Mouse (Mus musculus) cerebellum, postnatal 10 days (tissue): ENCODE results near the gene Rpl3.
A peak's percentile ranks its signal among the peaks of the same experiment; 100 is the strongest.

Experiments used
- DNase-seq, 2 experiments: peaks; one replicate each; pipeline ENCODE4 v3.0.0; 2021; ENCODE audit warnings: mixed read lengths in 2 of 2

The Rpl3 gene

DNA sequence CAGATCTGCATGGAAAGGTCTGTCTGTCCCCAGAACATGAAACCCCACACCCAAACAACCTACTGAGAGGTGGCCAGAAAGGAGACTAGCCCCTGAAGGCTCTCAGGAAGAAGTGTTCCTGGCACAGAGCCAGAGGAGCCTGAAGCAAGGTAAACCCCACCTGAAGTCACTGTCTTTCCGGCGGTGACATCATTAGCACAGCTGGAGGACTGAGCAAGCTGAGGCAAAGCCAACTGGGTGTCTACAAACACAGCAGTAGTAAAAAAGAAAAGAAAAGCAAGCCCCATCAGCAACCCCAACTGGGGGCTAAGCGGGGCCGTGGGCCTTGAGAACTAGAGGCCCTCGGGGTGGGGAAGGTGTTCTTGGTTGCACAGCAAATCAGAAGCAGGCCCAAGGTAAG, 26.7 kb downstream of the Rpl3 start:
- no peak for DNase-seq

DNA sequence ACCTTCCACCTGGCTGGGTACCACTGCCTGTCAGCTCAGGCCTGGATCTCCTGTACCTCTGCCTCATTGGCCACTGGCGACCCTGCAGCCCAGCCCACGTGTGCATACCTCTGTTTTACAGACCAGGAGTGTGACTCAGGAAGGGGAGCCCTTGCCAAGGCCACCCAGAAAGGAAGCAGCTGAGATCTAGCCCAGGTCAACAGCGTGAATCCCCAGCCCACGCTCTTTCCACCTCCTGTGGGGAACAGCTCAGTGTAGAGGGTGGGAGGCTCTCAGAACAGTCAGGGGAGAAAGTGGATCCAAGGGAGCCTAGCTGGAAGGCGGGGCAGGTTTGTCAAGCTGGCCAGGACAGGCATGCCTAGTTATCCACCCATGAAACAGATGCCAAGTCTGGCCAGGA, 28.8 kb downstream of the Rpl3 start:
- DNase-seq: no peak

DNA sequence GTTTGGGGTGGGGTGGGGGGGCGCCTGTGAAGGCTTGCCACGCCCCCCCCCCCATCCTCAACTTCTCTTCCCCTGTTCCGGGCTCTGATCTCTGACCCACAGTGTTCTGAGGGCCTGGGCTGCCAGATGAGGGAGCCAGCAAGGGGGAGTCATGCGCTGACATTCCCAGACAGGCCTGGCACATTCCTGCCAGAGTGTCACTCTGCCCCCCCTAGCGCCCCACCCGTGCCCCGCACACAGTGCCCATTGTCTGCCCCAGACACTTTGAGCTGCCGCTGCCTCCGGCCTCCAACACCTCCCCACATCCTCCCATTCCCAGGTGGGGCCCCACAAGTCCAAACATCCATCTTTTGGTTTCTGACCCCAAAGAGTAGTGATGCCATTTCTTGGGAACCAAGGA, 29.3 kb downstream of the Rpl3 start:
- DNase-seq: no peak

DNA sequence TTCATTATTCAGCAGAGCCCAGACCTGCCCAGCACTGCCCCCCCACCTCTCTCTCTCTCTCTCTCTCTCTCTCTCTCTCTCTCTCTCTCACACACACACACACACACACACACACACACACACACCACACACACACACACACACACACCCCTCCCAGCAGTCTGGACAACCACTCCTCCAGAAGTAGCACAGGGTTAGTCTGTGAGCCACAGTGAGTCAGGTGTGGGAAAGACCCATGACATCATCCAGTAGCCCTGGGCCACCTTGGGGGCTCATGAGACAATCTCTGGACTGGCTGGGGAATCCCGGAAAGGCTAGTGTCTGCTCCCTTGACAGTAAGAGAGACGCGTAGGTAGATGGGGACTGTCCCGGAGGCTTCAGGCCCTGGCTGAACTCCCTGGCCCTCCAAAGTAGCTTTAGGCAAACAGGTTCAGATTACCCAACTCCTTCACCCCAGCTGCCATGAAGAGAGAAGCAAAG, 30.6 kb downstream of the Rpl3 start:
- DNase-seq: no peak

DNA sequence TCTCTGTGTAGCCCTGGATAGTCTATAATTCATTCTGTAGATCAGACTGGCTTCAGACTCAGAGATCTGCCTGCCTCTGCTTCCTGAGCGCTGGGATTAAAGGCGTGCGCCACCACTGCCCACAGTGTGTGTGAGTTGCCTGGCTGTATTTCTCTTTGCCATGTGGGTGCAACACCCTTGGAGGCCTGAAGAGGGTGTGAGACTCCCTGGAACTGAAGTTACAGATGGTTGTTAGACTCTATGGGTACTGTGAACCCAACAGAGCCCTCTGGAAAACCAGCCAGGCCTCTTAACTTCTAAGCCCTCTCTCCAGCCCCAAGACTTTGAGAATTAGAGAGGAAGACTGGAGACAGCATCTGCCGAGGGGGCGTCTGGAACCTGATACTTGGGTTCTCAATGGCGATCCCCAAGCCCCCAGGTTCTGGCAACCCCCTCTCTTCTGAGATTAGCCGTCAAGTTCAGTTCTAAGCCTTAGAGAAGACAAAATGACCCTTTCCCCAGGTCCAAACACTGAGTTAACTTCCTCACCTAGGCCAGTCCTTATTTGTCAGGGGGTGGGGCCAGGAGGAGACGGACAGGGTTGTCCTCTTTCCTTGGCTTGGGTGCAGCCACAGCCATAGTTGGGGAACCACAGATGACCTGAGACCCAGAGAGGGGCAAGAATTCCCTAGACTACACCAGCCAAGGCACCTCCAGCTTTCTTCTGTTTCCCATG, 31.2 kb downstream of the Rpl3 start:
- DNase-seq: no peak

DNA sequence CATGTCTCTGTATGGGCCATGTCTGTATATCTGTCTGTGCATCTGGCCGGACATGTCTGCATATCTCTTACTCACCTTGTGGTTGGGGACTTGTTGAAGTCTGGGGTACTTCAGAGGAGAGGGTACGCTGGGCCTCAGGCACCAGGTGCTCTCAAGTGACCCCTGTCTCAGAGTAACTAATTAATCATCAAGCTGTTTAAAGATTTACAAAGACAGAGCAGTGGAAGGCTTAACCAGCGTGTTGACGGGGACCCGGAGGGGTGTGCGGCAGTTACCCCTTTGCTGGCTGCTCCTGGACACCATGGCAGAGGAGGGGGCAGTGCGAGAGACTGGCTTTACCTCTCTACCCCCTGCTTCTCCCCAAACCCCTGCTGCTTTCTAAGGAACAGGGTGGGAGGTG, 32.1 kb downstream of the Rpl3 start:
- no peak for DNase-seq

DNA sequence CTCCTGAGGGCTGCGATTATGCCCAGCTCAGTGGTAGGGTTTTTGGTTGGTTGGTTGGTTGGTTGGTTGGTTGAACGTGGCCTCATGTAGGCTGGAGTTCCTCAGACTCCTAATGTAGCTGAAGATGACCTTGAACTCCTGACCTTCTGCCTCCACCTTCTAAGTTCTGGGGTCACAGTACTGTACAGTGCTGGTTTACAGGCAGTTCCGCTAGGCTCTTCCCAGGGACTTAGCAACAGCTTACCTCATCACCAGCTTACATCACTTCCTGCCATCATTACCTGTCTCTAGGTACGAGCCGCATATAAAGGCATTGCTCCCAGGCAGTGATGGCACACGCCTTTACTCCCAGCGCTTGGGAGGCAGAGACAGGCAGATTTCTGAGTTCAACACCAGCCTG, 33.5 kb downstream of the Rpl3 start:
- DNase-seq: no peak

DNA sequence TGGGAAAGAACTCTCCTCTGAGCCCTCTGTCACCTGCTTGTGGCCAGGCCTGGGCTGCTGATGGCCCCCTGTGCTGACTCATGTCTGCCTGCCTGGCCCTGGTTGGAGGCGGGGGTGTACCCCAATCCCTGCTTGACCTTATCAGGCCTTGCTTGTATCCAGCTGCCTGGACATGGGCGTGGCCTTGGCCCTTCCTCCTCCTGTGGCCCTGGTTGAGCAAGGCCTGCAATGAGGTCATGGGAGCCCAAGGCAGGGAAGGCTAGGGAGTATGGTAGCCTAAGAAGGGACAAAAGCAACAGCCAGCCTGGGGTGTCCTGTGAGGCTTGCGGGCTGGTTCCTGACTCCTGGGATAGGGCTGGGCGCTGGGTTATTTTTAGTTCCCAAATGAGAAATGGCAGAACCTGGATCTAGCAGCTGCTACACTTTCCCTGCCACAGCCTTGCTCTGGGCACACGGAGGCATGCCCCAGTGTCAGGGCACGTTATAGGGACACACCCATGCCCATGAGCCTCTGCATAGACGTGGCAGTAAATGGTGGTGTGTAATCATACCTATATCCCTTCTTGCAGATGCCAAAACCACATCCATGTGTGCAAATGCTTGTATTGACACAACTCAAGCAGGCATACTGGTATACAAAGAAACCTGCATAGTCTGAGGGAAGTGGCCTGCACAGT, 37.5 kb downstream of the Rpl3 start:
- no peak for DNase-seq

DNA sequence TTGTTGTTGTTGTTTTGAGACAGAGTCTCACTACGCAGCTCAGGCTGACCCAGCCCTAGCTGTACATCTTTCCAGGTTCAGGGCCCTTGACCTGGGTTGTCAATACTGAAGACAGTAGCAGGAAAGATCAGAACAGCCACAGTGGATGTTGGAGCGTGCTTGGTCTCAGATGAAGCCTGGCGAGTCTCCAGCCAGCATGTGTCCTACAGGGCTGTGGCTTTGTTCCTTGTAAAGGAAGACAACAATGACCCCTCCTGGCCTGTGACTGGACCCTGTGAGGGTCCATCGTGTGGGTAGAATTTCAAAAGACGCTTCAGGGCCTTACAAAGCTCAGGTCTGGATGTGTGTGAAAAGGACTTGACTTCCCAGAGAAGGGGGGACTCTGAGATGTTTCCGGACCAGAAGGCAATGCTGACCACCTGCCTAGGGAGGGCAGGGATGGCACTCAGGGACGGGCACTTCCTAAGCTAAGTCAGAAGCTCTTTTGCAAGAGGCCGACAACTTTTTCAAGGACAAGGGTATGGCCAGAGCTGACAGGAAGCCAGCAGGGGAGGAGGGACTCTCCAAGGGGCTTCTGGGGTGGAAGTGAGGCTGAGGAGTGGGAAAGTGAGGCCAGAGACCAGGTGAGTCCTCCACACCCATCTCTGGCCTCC, 38.2 kb downstream of the Rpl3 start:
- DNase-seq: peak; percentile 44 to 51

DNA sequence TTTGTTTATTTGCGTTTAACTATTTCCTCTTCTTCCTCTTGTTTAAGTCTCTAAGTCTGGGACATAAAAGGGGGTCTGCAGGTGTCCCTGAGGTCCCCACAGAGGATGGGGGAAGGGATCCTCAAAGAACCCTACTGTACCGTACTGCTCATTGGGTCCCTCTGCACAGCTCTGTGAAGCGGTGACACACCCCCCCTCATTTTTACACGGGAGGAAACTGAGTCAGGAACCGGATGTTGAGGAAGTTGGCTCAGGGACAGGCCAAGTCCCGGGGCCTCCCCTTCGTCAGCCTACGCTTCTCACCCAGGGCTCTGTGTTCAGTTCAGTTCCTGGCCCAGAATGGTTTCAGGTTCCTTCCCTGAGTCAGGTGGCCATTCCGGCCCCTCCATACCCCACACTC, 39.9 kb downstream of the Rpl3 start:
- DNase-seq: no peak

DNA sequence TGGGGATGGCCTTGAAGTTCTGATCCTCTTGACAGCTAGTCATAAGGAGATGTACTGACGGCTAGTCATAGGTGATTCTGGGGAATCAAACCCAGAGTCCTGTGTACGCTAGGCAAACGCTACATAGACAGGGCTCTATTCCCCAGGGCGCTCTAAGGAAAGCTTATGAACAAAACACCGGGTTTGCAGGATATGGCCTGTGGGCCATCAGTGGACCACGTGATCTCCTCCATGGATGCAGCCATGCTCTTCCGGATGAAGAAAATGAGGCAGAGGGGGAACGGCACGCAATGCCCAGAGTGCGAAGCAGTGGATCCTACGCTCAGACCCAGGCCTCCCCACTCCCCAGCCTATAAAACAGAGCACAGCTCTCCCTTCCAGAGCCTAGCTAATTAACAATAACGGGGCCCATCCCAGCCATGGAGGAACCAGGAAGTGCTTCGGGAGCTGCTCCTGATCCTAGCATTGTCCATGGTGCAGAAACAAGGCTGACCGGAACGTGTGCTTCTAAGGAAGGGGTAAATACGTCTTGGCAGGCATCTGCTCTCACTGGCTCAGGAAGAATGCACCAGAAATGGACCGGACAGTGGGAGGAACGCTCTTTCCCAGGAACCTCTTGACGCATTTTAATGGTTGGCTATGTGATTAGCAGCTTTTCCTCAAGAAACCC, 40.4 kb downstream of the Rpl3 start:
- DNase-seq: no peak

DNA sequence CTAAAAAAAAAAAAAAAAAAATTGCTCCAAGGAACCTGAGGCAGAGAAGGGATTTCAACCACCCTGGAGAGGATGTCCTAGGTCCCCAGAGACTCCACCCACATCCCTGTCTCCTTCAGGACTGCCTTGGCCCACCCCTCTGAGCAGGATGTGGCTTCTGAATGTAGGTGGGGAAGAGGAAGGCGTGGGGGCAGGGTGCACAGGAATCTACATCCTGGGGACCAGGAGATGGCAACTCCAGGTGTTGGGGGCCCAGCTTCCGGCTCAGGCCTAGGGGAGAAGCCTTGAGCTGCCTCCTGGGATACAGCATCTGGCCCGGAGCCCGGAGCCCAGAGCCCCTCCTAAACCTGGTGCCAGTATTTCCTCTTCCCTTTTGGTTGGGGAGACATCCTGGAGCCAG, 41.6 kb downstream of the Rpl3 start:
- no peak for DNase-seq

DNA sequence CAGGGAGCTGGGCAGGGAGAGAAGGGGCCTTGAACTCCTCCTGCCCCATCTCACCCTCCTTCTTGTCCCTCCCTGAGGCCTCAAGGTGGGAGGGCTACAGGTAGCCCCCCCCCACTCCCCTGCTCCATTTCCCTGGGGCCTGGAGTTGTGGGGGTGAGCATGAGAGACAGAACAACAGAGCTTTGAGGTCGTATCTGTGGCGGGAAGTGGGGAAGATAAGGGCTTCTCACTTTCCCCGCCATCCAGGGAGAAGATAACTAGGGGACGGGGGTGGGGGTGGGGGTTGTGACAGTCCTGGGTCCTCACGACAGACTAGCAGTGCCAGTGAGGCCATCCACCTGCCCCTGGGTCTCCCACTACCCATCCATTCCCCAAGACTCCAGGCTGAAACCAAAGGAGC, 43.7 kb downstream of the Rpl3 start:
- DNase-seq: no peak

DNA sequence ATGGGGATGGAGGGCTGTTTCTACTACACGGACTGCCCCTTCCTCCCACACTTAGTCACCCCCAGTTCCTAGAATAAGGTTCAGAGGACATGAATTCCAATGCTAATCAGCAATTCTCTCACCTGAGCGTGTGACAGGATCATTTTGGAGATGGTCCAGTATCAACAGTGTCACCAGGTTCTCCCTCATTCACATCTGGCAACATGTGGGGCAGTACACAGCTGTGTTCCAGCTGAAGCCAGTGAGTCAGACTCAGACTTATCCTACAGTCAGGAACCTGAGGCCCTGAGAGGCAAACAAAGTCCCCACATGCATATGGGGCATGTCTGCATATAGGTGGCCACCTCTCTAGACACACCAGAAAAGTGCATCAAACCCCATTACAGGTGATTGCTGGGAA, 44.4 kb downstream of the Rpl3 start:
- DNase-seq: no peak

DNA sequence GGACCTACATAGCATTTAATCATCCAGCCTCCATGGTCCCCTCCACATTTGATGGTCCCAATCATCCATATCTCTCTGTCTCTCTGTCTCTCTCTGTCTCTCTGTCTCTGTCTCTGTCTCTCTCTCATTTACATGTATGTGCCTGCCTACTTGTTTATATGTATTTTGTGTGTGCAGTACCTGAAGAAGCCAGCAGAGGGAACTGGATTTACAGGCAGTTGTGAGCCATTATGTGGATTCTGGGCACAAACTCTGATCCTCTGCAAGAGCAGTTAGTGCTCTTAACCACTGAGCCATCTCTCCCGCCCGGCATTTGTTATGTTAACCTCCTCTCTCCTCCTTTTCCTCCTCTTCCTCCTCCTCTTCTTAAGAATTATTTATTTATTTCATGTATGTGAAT, 45.9 kb downstream of the Rpl3 start:
- DNase-seq: no peak

DNA sequence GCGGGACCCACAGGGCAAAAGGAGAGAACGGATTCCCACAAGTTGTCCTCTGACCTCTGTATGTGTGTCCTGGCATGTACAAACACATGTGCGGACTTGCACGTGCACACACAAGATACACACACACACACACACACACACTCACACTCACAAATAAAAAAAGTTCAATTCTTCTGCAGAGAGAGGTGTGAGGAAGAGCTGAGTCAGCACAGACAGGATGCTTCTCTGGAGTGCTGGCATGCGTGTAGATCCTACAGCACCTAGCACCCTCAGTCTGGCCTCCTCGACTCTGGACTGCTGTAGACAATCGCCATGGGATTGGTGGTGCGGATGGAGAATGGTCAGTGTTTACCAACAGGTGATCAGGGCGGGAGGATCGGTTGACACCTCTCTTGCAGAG, 47.4 kb downstream of the Rpl3 start:
- DNase-seq: no peak

DNA sequence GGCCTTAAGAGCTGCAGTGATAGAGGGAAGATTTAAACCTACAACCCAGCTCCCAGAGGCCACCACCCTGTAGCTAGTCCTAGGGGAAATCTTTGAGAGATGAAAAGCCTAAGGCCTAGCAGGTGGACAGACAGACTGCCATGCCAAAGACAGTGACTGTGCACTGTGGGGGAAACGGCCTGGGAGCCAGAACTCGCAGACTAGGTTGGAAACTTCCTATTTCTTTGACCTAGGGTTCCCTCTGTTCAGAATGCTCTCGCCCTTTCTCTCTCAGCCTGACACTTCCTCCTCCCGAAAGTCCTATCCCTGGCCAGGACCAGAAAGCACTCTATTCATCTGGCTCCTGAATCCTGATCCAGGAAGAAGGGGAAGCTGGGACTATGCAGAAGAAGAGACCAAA, 49.5 kb downstream of the Rpl3 start:
- no peak for DNase-seq

DNA sequence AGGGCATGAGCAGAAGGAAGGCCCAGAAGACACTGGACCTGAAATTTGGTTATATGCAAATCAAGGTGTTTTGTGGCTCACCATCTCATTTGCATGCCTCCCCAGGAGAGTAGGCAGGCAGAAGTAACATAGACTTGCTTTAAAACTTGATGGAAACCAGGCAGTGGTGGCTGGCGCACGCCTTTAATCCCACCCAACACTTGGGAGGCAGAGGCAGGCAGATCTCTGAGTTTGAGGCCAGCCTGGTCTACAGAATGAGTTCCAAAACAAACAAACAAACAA, 53.6 kb downstream of the Rpl3 start:
- DNase-seq: no peak

DNA sequence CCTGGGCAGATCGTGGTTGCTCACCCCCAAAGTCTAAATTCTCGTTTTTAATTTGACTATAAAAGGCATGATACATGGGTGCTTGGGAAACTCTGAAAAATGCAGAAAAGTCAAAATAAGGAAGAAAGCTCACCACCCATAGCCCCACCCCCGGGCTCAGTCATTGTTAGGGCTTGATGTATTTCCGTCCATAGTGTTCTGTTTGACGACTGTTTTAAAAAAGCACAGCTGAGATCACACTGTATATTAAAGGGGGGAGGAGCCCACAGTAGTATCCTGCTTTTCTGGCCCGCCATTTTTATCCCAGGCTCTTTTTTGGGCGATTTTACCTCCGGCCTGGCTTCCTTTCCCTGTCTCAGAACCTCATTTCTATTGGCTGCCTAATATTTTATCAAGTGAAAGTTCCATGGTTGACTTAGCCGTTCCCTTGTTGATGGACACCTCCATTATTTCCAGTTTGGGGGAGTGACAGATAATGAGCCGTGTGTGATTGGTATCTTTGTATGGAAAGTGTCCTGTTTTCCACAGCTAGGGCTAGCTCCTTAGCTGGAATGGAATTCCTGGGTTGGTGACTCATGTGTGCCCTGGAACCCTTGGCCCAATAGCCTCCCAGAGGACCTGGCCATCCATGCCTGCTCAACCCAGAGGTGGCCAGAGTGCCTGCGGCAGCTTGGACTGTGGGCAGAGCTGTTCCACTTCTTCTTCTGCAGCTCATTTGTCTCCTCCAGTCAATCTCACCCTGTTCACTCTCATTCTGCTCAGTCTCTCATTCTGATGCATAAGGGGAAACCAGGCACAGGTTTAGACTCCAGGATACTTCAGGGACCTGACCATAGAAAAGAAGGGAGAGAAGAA, 54.2 kb downstream of the Rpl3 start:
- no peak for DNase-seq

DNA sequence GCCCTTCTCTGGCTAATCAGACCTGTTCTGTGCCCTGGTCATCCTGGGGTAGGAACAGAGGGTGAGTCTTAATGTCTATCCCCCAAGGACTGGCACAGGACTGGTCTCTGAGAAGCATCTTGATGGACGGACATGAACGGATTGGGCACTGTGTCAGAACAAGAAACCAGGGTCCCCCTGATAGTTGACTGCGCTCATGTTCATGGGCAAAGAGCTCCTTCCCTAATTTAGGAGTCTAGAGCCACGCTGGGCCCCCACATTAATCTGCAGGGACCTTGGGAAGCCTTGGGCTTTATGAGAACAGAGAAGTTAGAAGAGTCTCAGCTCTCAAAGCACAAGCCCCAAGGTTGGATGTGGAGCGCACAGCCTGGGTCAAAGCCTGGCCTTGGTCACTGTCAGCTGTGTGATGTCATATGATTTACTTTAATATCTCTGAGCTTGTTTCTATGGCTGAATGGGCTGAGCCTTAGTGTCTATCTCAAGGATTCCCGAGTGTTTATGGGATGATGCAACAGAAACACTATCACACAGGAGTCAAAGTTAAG, 56.3 kb downstream of the Rpl3 start:
- DNase-seq: no peak

DNA sequence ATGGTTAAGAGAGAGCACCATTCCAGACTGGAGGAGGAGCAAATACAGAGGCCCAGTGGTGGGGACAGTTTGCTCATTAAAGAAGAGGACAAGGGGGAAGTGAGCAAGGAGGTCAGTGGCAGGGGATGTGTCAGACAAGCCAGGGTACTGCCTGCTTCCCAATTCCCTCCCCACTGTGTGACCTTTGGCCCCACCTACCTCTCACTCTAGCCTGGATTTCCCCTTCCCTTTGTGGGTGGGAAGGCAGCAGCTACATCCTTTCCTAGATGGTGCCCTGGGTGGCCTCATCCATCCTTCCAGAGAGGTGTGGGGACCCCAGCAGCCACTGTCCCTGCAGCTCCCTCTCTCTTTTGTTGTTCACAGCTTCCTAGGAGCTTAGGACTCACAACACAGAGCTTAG, 56.8 kb downstream of the Rpl3 start:
- no peak for DNase-seq

DNA sequence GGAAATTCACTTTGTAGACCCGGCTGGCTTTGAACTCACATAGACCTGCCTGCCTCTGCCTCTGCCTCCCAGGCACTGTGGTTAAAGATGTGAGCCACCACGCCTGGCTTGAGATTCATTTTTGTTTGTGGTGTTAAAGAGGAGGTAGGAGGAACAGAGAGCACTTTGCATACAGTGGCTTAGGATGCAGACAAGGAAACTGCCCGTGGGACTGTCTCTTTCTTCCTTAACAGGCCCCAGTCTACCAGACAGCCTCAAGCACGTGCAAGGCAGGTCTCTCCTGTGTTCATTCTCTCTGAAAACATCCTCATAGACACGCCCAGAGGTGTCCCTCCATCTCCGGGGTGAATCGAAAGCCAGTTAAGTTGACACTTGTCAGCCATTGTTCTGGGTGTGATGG, 57.3 kb downstream of the Rpl3 start:
- no peak for DNase-seq

DNA sequence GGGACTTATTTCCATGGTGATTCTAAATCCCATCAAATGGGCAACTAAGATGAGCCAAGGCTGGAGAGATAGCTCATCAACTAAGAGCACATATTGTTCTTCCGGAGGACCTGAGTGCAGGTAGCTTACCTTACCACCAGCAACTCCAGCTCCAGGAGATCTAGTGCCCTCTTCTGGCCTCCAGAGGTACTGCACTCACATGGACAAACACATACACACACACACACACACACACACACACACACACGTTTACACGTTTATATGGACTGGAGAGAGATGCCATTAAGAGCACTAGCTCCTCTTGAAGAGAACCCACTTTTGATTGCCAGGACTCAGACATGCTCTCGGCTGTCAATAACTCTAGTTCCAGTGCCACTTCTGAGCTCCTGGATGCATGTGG, 60.5 kb downstream of the Rpl3 start:
- no peak for DNase-seq
